26 mouse cellular contexts compared by ENCODE assay signal in the genomic region with DNA sequence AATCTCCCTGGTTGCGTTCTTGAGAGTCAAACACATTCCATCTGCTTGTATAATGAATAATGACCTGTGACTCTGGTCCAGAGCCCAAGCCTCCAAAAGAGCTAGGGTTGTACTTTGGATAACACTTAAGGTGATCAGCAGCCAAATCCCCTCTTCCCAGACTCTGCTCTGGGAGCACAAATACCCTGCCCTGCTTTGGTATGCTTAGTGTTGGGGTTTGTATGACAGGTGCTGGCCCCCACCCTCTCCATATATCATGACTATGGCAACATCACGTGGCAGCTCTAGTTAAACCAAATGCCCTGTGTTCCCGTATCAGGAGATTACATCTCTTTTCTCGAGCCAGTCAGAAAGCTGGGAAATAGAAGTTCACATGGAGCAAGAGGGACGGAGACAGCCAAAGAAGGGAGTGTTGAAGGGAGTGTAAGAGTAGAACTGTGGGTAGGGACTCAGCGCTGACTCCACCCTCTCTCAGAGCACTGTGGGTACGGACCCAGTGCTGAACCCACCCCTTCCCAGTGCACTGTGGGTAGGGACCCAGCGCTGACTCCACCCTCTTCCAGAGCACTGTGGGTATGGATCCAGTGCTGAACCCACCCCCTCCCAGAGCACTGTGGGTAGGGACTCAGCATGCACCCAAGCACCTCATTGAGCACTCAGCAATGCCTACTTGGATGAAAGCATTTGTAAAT.
DNase-seq lines count a peak whose midpoint lies in the region; ATAC-seq and TF ChIP-seq lines count a peak whose summit lies in the region.
"Had no signal": no experiment of that assay in that cellular context is flagged by ENCODE, and none has a peak within 500 bp of the region (broad histone marks: within the 10 kb centered on the region; RNA-seq: fewer than 3 reads in every experiment).

No protein-coding gene starts in this region.

- WGBS in hindbrain, embryonic 13.5 days: 84% methylated on average over 8 of the region's 8 CpGs
- 85% methylated on average over 8 of the region's 8 CpGs for WGBS in hindbrain, postnatal 0 days
- WGBS in lung, embryonic 16.5 days: 48% methylated on average over 8 of the region's 8 CpGs
- 65% methylated on average over 8 of the region's 8 CpGs for whole genome bisulfite sequencing in intestine, embryonic 16.5 days
- WGBS in stomach, embryonic 16.5 days: 42% methylated on average over 8 of the region's 8 CpGs
- WGBS in forebrain, embryonic 12.5 days: 92% methylated on average over 8 of the region's 8 CpGs

- no peak overlapping the region for H3K9ac ChIP-seq in hindbrain, embryonic 13.5 days
- H3K9ac ChIP-seq in hindbrain, postnatal 0 days (replicated peaks; ENCODE audit: low read length): no peak overlapping the region
- H3K9ac ChIP-seq in lung, embryonic 16.5 days (ENCODE audit: low read length): no peak overlapping the region
- no peak overlapping the region for H3K9ac ChIP-seq in intestine, embryonic 16.5 days (ENCODE audit: low read depth, low read length)
- H3K9ac ChIP-seq in stomach, embryonic 16.5 days (ENCODE audit: low read length): no peak overlapping the region
- no peak overlapping the region for H3K9ac ChIP-seq in forebrain, embryonic 12.5 days
- H3K9ac ChIP-seq: heart, embryonic 13.5 days; hindbrain, embryonic 15.5 days; liver, postnatal 0 days; midbrain, embryonic 12.5 days had no signal

- H3K4me3 ChIP-seq in hindbrain, embryonic 13.5 days: no peak overlapping the region
- H3K4me3 ChIP-seq in hindbrain, postnatal 0 days (ENCODE audit: low read length): no peak overlapping the region
- H3K4me3 ChIP-seq in lung, embryonic 16.5 days (ENCODE audit: low read length): no peak overlapping the region
- no peak overlapping the region for H3K4me3 ChIP-seq in intestine, embryonic 16.5 days (ENCODE audit: low read length)
- H3K4me3 ChIP-seq in stomach, embryonic 16.5 days (replicated peaks; ENCODE audit: low read length): no peak overlapping the region
- H3K4me3 ChIP-seq in forebrain, embryonic 12.5 days (replicated peaks): no peak overlapping the region
- H3K4me3 ChIP-seq: erythroblast, embryonic 14.5 days; heart, embryonic 13.5 days; hindbrain, embryonic 15.5 days; midbrain, embryonic 12.5 days had no signal

- H3K36me3 ChIP-seq in hindbrain, embryonic 13.5 days: no peaks in the 10 kb centered on the region
- H3K36me3 ChIP-seq in hindbrain, postnatal 0 days (ENCODE audit: insufficient read depth, low read length): no peaks in the 10 kb centered on the region
- H3K36me3 ChIP-seq in lung, embryonic 16.5 days (ENCODE audit: control insufficient read depth, insufficient read depth, low read length): no peaks in the 10 kb centered on the region
- H3K36me3 ChIP-seq in intestine, embryonic 16.5 days (ENCODE audit: control insufficient read depth, insufficient read depth, low read length): no peaks in the 10 kb centered on the region
- no peaks in the 10 kb centered on the region for H3K36me3 ChIP-seq in stomach, embryonic 16.5 days (ENCODE audit: control insufficient read depth, insufficient read depth, low read length)
- no peaks in the 10 kb centered on the region for H3K36me3 ChIP-seq in forebrain, embryonic 12.5 days (replicated peaks)
- H3K36me3 ChIP-seq: heart, embryonic 13.5 days; hindbrain, embryonic 15.5 days; midbrain, embryonic 12.5 days had no signal

- no peak overlapping the region for H3K4me2 ChIP-seq in hindbrain, embryonic 13.5 days
- H3K4me2 ChIP-seq in hindbrain, postnatal 0 days (ENCODE audit: low read depth, low read length): no peak overlapping the region
- H3K4me2 ChIP-seq in lung, embryonic 16.5 days (ENCODE audit: low read depth, low read length): no peak overlapping the region
- H3K4me2 ChIP-seq in intestine, embryonic 16.5 days (ENCODE audit: low read depth, low read length): no peak overlapping the region
- no peak overlapping the region for H3K4me2 ChIP-seq in stomach, embryonic 16.5 days (ENCODE audit: low read depth, low read length)
- no peak overlapping the region for H3K4me2 ChIP-seq in forebrain, embryonic 12.5 days
- H3K4me2 ChIP-seq: heart, embryonic 13.5 days; hindbrain, embryonic 15.5 days; midbrain, embryonic 12.5 days had no signal

- H3K27me3 ChIP-seq in hindbrain, embryonic 13.5 days: no peaks in the 10 kb centered on the region
- no peaks in the 10 kb centered on the region for H3K27me3 ChIP-seq in hindbrain, postnatal 0 days (ENCODE audit: insufficient read depth, low read length)
- no peaks in the 10 kb centered on the region for H3K27me3 ChIP-seq in lung, embryonic 16.5 days (ENCODE audit: control insufficient read depth, insufficient read depth, low read depth, low read length)
- no peaks in the 10 kb centered on the region for H3K27me3 ChIP-seq in intestine, embryonic 16.5 days (replicated peaks; ENCODE audit: control insufficient read depth, insufficient read depth, low read length)
- no peaks in the 10 kb centered on the region for H3K27me3 ChIP-seq in stomach, embryonic 16.5 days (ENCODE audit: control insufficient read depth, insufficient read depth, low read length)
- no peaks in the 10 kb centered on the region for H3K27me3 ChIP-seq in forebrain, embryonic 12.5 days
- H3K27me3 ChIP-seq: hindbrain, embryonic 15.5 days had no signal

- no peak overlapping the region for H3K27ac ChIP-seq in hindbrain, embryonic 13.5 days
- H3K27ac ChIP-seq in hindbrain, postnatal 0 days: no peak overlapping the region
- H3K27ac ChIP-seq in lung, embryonic 16.5 days (ENCODE audit: low read length): no peak overlapping the region
- 0 out of 2 replicates have a peak overlapping the region, but pooled peaks have one; percentile 6 for H3K27ac ChIP-seq in intestine, embryonic 16.5 days (ENCODE audit: low read length)
- no peak overlapping the region for H3K27ac ChIP-seq in stomach, embryonic 16.5 days (ENCODE audit: low read length)
- no peak overlapping the region for H3K27ac ChIP-seq in forebrain, embryonic 12.5 days
- H3K27ac ChIP-seq: heart, embryonic 13.5 days; hindbrain, embryonic 15.5 days; midbrain, embryonic 12.5 days had no signal

- no peak for TF ChIP-seq CTCF in hindbrain, postnatal 0 days (IDR thresholded peaks at IDR 0.05; ENCODE audit: low read depth)

- ATAC-seq in hindbrain, embryonic 13.5 days (ENCODE audit: low FRiP score): peak; percentile 36; the same call in 1 of the 2 replicates
- ATAC-seq in hindbrain, postnatal 0 days: no peak
- ATAC-seq in lung, embryonic 16.5 days (ENCODE audit: low read depth): peak; percentile 60
- ATAC-seq in intestine, embryonic 16.5 days: peak; percentile 63
- peak; percentile 71 for ATAC-seq in stomach, embryonic 16.5 days (ENCODE audit: insufficient read depth, low FRiP score)
- ATAC-seq in forebrain, embryonic 12.5 days (ENCODE audit: low FRiP score): no peak
- ATAC-seq: CD4-positive, CD25-positive, alpha-beta regulatory T cell, adult 4 months; forebrain, embryonic 14.5 days; liver, postnatal 0 days had no signal

- 0 out of 2 replicates have a peak, but pooled peaks cover 3% of the 10 kb centered on the region for H3K9me3 ChIP-seq in hindbrain, embryonic 13.5 days
- no peaks in the 10 kb centered on the region for H3K9me3 ChIP-seq in hindbrain, postnatal 0 days (ENCODE audit: low read length)
- H3K9me3 ChIP-seq in lung, embryonic 16.5 days (ENCODE audit: control insufficient read depth, low read length): no peaks in the 10 kb centered on the region
- H3K9me3 ChIP-seq in intestine, embryonic 16.5 days (ENCODE audit: control insufficient read depth, low read length): no peaks in the 10 kb centered on the region
- no peaks in the 10 kb centered on the region for H3K9me3 ChIP-seq in stomach, embryonic 16.5 days (replicated peaks; ENCODE audit: control insufficient read depth, low read length)
- no peaks in the 10 kb centered on the region for H3K9me3 ChIP-seq in forebrain, embryonic 12.5 days
- H3K9me3 ChIP-seq: heart, embryonic 13.5 days; hindbrain, embryonic 15.5 days; midbrain, embryonic 12.5 days had no signal

- H3K4me1 ChIP-seq in hindbrain, embryonic 13.5 days (replicated peaks): peaks cover 10% of the 10 kb centered on the region
- no peaks in the 10 kb centered on the region for H3K4me1 ChIP-seq in hindbrain, postnatal 0 days (ENCODE audit: insufficient read depth, low read length)
- peaks cover 6% of the 10 kb centered on the region; the same call in 1 of the 2 replicates for H3K4me1 ChIP-seq in lung, embryonic 16.5 days (replicated peaks; ENCODE audit: control insufficient read depth, insufficient read depth, low read length)
- no peaks in the 10 kb centered on the region for H3K4me1 ChIP-seq in intestine, embryonic 16.5 days (ENCODE audit: control insufficient read depth, insufficient read depth, low read length)
- no peaks in the 10 kb centered on the region for H3K4me1 ChIP-seq in stomach, embryonic 16.5 days (ENCODE audit: control insufficient read depth, insufficient read depth, low read length)
- H3K4me1 ChIP-seq in forebrain, embryonic 12.5 days: peaks cover 7% of the 10 kb centered on the region; the same call in 1 of the 2 replicates

- no peak for DNase-seq in hindbrain, postnatal 0 days (ENCODE audit: low spot score)
- DNase-seq in lung, postnatal 25 days (ENCODE audit: low spot score): no peak
- DNase-seq in adrenal gland, adult 18-20 months (ENCODE audit: low spot score in 2 of 2): no peak
- DNase-seq: adrenal gland, adult 8-10 months; cerebellum, adult 9-10 months; gastrocnemius, postnatal 10 days; heart, adult 11 months; heart, postnatal 36 days; kidney, adult 8-10 months; kidney, postnatal 4 days; layer of hippocampus, adult 9-11 months; liver, postnatal 0 days; retina, postnatal 1 day; right cerebral cortex, postnatal 4 days; thymus, postnatal 36 days had no signal

Comparison
In these comparisons a context has a peak if more than half of its experiments do, and no peak if none do; other contexts are left out.
1. ATAC-seq: peak in hindbrain, embryonic 13.5 days (single experiment), lung, embryonic 16.5 days (single experiment), intestine, embryonic 16.5 days (single experiment) and stomach, embryonic 16.5 days (single experiment); none in hindbrain, postnatal 0 days (single experiment) and forebrain, embryonic 12.5 days (single experiment).